Mouse (Mus musculus) ovary, postnatal 36 days (tissue): Measurements from ENCODE around the gene Itpr1.

Experiments used
- DNase-seq: peaks from one replicate; pipeline ENCODE4 v3.0.0; 2022; ENCODE audit warnings: low spot score, mixed read lengths

Gene Itpr1

DNA sequence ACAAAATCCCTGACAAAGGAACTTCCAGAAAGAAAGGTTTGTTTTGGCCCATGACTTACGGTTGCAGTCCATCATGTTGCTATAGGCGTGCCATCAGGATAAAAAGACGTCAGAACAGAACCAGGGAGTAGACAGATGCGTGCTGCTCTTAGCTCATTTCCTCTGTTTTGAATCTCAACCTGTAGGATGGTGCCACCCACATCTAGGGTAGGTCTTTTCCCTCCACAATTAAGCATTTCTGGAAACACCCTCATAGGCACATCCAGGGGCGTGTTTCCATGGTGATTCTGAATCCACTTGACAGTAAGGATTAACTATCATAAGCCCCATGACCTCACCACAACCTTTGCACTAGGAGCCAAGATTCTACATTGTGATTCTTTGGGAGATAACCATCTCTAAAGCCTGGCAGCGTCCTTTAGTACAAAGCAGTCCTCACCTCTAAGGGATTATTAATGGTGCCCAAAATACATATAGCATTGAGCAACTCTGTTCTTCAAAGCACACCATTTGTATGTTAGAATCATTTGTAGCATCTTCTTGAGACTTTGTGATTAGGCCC is 111.6 kb downstream of the Itpr1 start:
- DNase-seq = no peak

DNA sequence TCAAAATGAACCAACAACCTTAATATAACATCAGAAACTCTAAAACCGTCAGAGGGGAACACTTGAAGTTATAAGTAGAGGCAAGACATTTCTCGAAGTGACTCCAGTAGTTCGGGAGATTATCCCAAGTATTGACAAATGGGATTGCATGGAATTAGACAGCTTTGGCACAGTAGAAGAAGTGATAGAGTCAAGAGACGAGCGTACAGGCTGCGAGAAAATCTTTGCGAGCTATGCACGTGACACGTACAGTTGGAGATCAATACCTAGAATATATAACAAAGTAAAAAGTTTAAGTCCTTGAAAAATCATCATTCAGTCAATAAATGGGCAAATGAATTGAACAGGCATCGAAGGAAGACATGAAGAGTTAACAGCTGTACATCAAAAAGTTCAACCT is 112.5 kb downstream of the Itpr1 start:
- no peak for DNase-seq

DNA sequence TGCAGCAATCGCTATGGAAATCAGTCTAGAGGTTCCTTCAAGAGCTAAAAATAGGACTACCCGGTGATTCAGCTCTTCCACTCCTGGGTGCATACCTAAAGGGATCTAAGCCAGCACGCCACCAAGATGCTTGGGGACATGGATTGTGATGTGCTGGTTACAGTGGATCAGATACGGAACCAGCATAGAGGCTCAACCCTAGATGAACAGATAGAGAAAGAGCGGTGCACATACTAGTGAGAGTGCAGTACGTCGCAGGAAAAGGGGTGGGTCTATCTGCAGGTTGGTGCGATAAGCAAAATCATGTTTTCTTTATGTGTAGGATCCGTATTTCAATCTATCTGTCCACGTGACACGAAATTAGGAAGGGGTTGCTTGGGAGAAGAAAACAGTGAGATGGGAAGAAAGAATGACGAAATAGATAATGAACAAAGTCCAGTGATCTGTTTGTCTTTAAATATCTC is 113.1 kb downstream of the Itpr1 start:
- DNase-seq = no peak

DNA sequence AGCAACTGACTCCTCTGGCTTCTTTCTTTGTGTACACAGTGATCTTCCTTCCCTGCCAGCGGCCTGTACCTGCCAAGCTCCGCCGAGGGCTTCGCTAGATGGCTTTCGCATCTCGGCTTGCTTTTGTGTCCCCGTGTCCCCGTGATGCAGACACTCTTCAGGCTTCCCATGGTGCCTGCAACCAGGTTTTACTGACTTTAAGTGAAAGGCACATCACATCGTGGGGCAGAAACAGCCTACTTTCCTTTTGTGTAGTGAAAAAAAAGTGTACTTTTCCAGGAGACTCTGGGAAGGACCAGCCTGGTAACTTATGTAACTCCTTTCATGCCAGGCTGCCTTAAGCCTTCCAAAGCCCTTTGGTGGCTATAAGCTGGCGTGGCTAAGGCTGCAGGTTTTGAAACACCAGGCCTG is 113.9 kb downstream of the Itpr1 start:
- DNase-seq = no peak

DNA sequence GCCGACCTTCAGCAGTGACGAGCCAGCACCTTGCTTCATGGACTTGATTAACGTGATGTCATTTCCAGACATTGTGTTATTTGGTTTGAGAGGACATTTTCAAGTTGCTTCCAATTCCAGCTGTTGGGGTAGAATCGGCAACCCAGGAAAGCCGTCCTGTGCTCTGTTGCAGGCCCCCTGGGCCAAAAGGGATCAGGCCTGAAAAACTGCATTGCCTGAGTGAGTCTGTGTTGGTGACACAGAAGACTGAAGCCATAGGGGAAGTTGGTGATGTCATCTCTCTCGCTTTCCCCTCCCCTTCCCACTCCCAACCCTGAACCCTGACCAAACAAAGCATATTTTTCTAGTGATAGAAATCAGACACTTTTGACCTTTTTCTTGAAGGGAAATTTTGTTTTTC is 114.7 kb downstream of the Itpr1 start:
- no peak for DNase-seq

DNA sequence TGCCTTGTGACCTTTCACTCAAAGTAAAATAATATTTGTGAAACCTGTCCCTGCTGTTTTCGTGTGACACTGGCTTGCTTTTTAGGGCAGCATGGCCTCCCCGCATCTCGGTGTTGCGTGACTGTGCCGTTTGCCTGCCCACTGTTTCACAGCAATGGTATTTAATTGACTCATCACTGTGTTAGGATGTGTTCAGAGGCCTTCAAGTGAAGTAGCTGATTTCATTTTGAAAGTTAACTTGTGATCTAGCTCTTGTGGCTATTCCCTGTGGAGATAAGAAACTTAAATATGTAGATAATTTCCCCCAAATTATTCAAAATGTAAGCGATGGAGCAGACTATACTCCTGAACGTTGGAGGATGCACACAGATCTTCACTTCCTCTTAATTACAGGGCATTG is 115.4 kb downstream of the Itpr1 start:
- no peak for DNase-seq

DNA sequence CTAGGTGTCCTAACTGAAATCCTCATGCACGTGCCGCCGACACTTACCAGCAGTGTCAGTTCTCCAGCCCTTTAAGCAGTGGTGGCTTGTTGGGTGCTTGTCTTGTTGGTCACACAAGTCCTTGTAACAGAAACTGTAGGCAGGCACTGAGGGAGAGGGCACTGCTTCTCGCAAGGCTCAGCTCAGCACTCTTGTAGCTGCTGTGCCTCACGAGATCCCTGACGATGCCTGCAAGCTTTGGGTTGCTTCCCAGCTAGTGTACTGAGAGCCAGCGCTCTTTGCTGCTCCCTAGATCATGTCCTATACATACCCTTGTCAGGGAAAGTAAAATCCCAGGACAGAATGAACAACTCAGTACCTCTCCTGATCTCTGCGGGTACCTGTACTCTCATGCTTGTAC is 117.6 kb downstream of the Itpr1 start:
- no peak for DNase-seq

DNA sequence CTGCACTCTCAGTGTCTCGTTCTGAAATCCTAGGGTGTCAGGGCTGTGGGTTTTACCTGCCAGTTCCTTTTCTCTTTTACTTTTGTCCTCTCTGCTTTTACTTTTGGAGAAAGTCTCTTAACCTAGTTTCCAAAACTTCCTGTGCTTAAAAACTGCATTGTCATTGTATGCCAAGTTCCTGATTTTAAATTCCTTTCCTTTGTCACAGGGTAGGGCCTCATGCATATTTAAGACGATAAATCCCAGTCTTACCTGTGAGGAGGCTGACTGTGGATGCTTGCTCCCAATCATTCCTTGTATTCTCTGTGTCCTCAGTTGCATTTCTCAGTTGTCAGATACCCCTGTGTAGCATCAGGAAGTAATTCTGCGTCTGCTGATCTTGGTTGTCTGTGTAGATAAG is 118.4 kb downstream of the Itpr1 start:
- no peak for DNase-seq

DNA sequence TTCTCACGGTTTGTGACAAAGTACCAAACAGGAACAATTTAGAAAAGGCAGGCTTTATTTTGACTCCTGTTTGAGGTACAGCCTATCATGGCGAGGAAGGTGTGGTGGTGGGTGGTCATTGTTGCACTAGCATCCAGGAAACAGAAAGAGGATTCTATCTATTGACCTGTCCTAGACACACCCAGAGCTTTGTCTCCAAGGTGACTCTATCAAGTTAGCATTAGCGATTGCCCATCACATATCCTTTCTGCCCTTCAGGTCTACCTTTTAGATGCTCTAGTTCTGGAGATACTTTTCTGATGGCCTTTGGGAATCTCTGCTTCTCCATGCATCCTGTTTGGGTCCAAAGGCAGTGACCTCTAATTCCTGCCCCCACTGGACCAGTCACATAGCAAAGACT is 121.2 kb downstream of the Itpr1 start:
- no peak for DNase-seq

DNA sequence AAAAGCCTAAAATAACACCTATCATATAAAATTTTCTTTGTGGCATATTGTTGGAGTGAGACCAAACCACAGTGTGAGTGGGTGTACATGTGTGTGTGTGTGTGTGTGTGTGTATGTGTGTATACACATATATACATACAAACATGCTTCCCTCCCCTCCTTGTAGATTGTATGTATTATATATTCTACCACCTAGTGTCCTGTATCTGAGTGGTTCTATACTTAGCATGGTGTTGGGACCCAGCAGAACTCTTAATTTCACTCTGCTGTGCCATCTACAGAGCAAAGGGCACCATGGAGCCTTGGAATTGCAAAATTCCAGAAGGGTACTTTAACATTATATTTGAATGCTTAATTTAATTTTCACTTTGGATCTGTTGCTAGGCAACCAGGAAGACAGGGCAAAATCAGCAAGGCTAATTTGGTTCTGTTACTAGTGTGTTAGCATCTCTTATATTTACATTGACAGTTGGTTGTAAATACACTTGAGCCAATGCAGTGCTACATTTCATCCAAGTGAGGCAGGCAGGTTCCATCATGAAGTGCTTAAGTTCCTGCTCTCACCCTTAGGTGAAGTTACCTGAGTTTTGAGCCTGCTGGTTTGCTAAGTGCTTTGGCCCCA is 122.4 kb downstream of the Itpr1 start:
- DNase-seq = no peak

DNA sequence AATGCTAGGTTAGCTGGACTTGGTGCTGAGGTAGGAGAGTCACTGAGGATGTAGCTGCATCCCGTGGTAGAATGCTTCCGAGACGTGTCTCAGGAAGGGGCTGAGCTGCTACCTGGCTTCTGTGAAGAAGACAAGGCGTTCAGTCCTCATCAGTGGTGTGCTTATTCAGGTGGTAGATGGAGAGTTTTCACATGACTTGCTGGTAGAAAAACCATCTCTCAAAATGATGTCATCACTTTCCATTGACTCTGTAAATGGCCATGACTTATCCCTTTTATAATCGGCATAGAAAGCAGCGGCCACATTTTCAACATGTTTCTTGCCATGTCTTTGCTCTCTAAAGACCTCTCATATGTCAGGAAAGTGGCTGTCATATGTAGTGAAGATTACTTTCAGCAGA is 123.6 kb downstream of the Itpr1 start:
- no peak for DNase-seq

DNA sequence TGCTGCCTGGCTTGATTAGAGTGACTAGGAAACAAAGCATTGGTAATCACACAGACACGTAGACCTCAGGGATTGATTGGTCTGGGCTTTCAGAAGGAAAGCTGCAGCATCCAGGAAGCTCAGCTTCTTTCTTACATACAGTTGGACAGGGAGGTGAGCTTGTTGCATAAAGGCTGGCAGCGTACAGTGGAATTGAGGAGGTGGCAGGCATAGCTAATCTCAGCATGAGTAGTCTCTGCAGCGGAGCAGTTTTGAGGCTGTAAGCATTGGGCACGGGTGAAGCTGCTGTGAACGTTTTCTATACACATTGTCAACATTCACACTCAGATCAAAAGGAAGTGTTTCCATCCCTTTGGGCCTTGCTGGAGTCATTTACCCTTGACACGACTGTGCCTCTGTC is 124.4 kb downstream of the Itpr1 start:
- DNase-seq = no peak

DNA sequence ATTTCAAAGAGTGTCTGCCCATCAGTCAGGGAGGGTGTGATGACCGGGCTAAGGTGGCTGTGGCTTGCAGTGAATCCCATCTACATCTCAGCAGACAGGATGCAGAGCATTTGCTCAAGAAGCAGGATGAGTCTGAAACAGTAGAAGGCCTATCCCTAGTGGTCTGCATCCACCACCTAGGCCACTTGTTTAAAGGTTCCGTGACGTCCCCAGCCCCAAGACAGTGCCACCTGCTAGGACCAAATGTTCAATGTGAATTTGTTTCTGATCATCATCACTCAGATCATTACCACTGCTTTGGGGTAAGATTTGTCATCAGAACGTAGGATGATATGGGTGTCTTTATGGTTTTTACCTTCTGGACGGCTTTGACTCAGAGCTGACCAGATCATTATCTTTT is 125.5 kb downstream of the Itpr1 start:
- no peak for DNase-seq

DNA sequence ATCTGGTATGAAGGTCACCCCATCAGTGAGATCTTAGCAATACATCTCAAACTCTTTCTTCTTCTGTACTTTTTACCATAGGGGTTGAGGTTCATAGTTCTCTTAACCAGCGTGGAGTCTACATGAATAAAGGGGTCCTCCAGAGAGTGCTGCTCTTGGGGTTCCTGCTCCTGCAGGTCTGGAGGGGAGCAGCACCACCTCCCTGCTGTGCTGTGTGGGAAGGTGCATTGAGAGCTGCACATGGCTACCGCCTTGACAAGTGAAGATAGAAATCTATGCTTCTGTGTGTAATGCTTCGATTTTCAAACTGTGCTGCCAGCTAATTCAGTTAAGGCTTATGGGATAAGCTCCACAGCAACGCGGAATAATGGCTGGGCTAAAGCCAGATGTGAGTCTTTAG is 130.1 kb downstream of the Itpr1 start:
- DNase-seq = no peak

DNA sequence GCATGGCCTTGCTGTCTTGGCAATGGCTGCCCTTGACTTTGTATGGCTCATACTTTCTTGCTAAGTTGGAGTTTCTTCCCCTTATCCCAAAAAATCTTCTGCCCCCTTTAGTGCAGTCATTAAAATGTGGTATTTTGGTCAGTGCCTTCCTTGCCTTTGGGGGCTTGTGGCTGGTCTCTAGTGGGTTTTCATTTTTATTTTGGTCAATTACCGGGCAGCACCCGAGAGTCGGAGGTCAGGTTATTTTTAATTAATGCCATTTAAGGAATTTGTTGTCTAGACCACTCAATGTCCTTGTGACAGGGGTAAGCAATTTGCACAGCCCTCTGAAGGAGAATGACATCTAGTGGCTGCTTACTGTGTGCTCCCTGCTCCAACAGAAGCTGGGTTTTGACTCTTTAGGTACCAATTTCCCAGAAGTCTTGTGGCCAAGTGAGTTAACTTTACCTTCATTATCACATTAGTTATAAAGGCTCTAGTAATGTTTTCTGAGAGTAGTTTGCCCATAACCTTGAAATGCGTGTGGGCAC is 130.9 kb downstream of the Itpr1 start:
- DNase-seq = no peak

DNA sequence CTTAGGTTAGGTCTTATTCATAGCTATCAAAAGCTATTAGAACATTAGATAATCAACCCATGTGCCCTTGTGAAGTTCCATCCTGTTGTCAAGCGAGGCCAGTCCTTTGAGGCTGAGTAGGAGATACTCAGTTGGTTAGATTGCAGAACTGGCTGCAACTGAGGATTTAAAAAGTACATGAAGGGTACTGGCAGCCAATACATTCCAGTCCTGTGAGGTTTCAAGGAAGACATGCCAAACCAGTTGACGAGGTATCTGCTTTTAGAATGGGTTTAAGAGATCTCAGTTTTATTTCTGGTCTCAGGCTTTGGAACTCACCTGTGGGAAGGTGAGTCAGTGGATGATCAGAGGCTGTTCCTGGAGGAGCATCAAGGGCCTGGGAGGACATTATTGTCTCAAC is 137.9 kb downstream of the Itpr1 start:
- no peak for DNase-seq

DNA sequence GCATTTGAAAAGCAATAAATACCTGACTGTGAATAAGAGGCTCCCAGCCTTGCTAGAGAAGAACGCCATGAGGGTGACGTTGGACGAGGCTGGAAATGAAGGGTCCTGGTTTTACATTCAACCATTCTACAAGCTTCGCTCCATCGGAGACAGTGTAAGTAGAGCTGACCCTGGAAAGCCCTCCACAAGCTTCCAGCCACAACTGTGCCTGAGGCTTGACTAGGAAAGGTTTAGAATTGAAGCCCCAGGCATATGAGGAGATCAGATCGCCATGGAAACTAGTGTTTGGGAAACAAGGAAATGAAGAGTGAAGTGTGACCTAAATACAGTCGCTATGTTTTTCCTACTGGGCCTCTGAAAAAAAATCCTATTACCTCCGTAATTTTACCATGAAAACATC is 139.1 kb downstream of the Itpr1 start:
- no peak for DNase-seq

DNA sequence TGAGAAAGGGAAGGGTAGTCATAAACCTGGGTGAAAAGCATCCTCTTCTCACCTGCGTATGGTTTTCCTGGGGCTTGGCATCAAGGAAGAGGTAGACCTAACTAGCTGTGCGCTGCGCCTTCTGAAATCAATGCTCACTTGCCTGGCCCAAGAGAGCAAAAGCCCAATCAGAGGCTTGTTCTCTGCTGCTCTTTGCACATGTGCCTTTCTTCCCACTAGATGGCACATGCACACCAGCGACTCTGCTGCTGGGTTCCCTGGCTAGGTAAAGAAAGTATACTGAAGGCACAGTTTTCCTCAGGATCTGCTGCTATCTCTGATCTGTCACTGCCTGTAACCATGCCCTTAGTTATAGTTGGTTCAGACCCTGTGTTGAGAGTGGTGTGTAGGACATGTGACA is 154.5 kb downstream of the Itpr1 start:
- DNase-seq = no peak

DNA sequence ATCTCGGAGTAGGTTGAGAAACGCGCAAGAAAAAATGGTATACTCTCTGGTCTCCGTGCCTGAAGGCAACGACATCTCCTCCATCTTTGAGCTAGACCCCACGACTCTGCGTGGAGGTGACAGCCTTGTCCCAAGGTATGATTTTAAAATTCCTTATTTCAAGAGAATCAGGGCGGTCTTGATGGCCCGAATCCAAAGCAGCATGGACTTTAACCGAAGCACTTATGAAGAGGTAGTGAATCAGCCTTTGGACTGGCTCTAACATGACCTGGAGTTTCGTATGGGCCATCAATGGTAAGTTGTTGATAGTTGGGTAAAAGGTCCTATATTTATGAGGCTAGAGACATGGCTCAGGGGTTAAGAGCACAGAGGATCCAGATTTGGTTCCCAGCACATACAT is 156.1 kb downstream of the Itpr1 start:
- no peak for DNase-seq

DNA sequence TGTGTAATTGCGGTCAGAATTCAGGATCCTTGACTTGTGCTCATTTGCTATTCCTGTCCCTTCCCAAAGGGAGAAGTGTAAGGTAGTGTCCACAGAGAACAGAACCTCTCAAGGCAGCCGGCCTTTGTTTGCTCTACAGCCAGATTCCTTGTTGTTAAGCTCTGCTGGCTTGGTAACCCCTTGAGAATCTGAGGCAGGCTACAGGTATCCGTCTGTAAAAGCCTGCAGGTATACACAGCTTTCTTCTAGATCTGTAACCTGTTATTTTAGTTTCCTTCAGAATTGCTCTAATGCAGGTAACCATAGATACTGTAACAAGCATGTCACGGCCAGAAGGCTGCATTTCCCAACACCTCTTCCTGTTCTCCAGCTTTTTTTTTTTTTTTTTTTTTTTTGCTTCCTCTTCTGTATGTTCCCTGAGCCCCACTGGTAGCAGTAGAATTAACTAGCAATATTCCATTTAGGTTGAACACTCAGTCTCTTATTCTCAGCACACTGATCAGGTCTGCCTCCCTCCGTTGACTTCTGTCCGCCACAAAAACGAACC is 158.5 kb downstream of the Itpr1 start:
- no peak for DNase-seq

DNA sequence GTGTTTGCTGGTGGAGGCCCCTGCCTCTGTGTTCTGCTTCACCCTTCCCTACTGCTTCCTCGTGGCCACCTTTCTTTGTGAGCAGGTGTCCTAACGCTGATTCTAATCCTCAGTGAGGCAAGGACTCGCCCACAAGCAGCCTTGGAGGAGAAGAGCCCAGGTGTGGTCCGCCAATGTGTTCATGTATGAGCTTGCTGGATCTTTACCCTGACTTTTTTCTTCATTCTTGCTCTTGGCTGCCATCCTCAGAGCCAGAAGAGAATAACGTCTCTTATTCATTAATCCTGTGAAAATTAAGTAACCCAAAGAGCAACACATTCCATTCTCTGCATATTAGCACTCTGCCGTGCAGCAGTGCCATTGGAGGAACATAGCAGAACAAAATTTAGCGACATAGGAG is 161.1 kb downstream of the Itpr1 start:
- DNase-seq = no peak

DNA sequence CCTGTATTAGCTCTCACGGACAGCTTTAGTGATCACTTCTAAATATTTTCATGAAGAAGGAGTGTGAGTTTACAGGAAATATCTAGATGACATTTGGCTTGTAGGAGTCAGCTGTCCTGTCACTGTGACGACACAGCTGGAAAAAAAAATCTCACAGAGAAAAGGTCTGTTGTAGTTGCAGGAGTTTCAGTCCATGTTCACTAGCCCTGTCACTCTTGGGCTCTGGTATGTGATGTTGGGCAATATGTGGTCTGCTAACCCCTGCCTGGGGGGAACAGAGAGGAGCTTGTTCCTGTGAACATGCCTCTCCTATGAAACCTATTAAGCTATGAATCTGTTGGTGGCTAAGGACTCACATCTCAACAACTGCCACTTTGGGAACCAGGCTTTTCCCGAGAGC is 166.1 kb downstream of the Itpr1 start:
- no peak for DNase-seq

DNA sequence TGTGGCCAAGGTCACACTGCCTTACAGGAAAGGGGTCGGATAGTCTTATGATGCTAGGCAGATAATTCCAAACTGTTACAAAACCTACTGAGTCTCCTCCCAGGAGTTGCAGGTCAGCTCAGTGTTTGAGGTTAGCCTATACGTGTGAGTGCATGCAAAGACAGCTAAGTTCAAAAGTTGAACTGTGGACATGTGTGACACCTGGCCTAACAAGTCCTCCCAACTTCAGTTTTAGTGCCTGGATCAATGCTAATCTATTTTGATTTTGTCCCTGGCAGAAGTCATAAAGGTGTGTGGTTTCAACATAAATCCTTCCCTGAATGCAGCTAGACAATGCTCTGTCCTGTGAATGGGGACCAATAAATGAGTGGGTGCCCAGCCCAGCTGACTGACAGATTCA is 167.3 kb downstream of the Itpr1 start:
- DNase-seq = no peak
